Mouse (Mus musculus) cortical plate, adult 2 months (tissue): ENCODE results near the gene Armc12.

Experiments used
- CTCF ChIP-seq: fragments of 200-500 bp; IDR thresholded peaks from 2 replicates; pipeline ENCODE4 v1.5.1; 2011; ENCODE audit warnings: mild to moderate bottlenecking, control low read depth, low read length; ENCODE audit not compliant: insufficient read depth; ENCODE audit errors: extremely low read depth
- POLR2A ChIP-seq: fragments of 200-500 bp; IDR thresholded peaks from 2 replicates; pipeline ENCODE4 v1.6.1; 2011; ENCODE audit warnings: mild to moderate bottlenecking, low read length, control low read depth; ENCODE audit not compliant: insufficient read depth; ENCODE audit errors: extremely low read depth

GRCm38 (mm10) chr17:28533327-28533726, 2.7 kb downstream of the Armc12 start:
- TF ChIP-seq CTCF: no peak
- TF ChIP-seq POLR2A: no peak
